Mouse (Mus musculus): ENCODE measurements around the gene Chpf.

- TF ChIP-seq CTCF (IDR thresholded peaks at IDR 0.05; ENCODE audit: insufficient read depth, low read length): no peak
- no peak for TF ChIP-seq POLR2A (IDR thresholded peaks at IDR 0.05; ENCODE audit: borderline replicate concordance, extremely low read depth, low read depth, low read length)
These were observed 31.1 kb downstream of the Chpf start for GRCm38 (mm10) chr1:75448052-75448431.
